Mouse (Mus musculus) NIH3T3 (cell line): Measurements from ENCODE around the gene Dennd6a.
"Not testable (repeated sequence)": the region's sequence is repeated elsewhere in the genome, so short reads cannot be mapped to it uniquely, and the experiment has no call there.

Source experiments
- DNase-seq: peaks from one replicate; pipeline ENCODE4 v3.0.0-alpha.2; 2012; ENCODE audit warnings: low read depth

Gene Dennd6a

DNA sequence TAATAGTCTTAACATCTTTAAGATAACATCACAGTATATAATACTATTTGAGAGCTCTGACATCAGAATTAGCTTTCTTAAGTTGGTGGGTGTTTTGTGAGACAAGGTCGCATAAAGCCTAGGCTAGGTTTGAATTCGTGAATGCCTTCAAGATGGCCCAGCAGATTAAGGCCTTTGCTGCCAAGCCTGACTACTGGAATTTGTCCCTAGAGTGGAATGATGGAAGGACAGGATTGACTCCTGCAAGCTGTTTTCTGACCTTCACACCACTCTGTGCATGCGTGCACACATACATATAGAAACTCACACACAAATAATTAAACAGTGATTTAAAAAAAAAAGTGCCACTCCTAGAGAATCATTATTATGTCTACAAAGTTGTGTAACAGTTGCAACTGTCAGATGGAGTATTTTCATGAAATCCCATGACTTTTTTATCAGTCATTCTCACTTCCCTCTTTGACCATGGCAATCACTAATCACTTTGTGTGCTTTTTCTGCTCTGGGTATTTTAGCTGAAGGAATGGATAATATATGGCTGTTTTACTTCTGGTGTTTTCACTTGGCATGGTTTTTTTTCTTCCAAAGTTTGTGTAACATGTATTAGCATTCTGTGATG, 69.5 kb downstream of the Dennd6a start:
- DNase-seq, result no peak

DNA sequence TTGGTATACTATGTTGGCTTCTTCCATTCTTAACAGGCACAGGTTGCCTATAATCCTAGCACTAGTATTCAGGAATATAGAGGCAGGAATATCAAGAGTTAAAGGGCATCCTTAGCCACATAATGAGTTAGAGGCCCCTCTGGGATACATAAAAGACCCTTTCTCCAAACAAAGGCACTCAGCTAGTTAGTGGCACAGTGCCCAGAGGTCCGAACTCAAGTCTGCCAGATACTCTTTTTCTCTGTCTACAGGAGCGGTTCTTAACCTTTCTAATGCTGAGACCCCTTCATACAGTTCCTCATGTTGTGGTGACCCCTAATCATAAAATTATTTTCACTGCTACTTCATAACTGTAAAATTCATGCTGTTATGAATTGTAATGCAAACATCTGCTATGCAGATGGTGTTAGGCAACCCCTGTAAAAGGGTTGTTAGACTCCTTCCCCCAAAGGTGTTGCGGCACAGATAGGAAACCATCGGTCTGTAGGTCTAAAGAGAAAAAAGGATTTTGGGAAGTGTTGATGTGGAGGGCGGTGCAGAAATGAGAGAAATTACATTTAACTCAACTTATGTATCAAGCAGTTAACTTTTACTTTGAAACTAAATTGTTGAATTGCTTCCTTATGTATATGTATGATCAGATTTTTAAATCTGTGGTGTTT, 72.5 kb downstream of the Dennd6a start:
- DNase-seq, result no peak

DNA sequence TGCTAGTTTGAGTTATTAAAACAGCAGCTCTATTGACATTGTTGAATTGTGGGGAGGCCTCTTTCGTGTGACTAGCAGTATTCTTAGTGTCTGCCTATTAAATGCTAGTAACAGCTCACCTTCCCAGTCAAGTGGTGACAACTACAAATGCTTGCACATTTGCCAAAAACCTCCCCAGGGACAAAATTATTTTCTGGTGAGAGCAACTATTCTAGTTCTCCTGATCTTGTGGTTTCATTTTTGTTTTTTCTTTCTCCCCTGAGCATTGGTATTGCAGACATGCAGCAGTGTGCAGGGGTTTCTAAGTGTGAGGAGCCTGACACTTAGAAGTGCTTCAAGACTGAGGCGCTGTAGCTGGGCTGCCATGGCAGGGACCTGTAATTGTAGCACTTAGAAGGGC, 74.2 kb downstream of the Dennd6a start:
- peak; percentile 44 for DNase-seq

DNA sequence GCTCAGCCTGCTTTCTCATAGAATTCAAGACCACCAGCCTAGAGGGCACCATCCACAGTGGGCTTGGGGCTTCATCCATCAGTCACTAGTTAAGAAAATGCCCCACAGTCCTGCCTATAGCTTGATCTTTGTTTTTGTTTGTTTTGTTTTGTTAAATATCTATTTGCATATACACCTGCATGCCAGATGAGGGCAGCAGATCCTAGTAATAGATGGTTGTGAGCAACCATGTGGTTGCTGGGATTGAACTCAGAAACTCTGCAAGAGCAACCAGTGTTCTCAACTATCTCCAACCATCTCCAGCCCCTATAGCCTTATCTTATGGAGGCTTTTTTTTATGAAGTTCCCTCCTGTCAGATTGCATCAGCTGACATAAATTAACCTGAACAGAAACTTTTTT, 78.2 kb downstream of the Dennd6a start:
- peak; percentile 50 for DNase-seq

DNA sequence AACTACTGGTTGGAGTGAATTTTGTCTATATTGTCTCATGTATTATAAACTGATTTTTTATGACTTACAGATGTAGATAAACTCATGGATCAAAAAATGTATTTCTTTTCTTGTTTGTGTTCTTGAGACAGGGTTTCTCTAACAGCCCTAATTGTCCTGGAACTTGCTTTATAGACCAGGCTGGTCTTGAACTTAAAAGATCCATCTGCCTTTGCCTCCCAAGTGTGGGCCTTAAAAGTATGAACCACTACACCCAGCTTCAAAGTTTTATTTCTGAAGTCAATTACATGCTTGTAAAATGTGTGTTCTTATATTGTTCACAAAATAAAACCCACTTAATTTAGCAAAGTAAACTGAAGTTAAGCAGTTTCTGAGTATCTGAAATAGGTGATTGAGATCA, 84.5 kb downstream of the Dennd6a start:
- DNase-seq, result no peak

DNA sequence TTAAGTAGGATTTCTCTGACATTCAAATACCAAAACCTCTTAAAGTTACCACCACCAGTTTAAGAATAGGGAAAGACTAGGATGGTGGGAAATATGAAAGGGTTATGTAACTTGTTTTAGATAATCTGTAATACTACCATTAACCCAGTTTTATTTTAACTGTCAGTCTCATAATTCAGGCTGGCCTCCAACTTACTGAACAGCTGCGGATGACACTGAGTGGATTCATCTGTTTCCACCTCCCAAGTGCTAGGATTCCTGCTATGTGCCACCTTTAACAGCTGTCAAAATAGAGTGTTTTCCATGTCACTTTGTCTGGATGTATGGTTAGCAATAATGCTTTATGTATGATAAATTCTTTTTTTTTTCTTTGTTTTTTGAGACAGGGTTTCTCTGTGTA, 86.6 kb downstream of the Dennd6a start:
- DNase-seq, result no peak

DNA sequence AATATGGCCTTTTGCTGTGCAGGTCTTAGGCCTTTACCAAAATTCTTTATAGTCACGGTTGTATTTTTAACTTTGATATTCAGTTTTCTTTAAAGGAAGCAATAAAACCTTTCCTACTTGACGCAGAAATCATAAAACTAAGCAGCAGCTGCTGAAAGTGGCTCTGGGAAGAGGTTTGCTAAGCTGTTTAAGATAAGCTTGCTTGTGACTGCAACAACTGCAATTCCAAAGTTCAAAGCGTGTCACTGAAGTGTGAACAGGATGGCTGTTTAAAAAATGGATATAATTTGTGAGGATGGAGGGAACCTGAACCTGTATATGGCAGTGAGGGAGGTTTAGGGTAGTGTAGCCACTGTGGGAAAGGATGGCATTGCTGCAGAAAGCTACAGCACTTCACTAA, 88.4 kb downstream of the Dennd6a start:
- DNase-seq, result no peak

DNA sequence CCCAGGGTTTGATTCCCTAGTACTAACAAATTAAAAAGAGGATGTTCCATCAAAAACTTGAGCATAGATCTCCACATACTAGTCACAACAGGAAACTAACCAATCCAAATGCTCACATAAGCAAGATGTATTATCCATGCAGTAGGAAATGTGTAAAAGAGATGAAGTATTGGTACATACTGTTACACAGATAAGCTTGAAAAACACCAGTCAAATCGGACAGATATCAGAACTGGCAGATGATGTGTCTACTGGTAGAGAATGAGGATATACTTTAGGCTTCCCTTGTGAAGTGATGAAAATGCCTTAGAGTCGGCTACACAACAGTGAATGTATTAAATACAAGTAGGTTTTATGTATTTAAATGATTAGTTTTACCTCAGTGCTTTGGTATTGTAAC, 88.8 kb downstream of the Dennd6a start:
- no peak for DNase-seq

DNA sequence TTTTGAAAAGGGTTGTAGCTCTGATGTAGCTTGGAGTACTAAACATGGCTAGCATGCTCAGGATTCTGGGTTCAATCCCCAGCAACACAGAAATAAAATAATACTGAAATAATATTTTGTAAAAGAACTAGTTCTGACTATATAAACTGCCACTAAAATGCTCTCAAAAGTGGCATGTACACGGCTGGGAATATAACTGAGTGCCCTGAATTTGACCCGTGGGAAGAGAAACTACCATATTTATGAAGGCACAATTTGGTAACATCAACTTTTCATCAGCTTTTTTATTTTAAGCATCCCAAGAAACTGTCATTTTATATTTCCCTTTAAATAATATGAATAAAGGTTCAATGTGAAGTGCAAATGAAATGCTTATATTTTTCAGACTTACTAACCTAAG, 90.2 kb downstream of the Dennd6a start:
- no peak for DNase-seq

DNA sequence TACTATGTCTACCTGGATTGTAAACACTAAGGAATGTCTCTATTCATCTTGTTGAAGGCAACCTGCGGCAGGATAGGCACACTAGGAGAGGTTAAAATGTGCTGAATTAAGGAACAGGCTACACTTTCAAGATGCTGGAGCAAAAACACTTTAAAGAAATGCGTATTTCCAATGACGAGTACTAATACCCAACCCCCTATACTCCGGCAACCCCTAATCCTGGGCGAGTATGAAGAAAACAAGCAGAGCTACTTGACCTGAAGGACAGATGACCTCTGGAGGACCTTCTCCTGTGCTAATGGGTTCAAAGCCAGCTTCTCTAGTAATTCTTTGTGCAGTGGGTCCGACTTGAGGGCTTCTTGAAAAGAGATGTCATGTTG, 94.3 kb downstream of the Dennd6a start:
- DNase-seq, result no peak

DNA sequence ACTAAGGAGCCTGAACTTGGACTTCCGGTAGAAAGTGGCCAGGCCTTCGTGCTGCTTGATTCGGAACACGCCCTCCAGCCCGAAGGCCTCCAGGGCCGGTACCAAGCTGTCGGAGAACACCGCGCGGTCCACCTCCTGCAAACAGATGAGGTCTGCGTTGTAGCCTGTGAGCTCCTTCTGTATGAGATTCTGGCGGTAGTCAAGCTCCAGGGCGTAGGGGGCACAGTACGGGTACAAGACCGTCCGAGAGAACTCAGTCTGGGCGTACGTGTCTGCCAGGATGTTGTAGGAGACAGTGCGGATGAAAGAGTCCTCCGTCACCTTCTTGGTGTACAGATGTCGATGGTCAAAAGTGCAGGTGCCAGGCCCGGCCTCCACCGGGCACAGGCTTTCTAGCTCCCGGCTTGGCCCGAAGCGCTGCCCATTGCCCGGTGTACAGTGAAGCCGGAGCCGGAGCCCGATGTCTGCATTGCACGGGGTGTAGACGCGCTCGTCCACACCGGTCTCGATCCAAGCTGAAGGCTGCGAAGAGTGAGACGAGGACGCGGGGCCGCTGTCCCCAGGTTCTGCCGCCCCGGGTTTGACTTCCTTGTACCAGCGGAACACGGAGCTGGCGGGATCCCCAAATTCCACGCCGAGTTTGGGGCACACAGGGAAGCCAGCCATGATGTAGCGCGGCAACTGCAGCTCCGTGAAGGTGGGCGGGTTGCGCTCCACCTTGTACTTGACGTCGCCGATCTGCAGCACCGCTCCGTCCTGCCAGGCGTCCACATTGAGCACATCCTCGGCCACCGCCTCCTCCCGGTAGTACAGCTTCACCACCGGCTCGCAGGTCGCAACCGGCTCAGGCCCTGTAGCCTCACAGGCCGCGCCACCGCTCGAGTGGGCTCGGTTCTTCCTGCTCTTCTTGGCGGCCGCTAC, 95.0 kb downstream of the Dennd6a start:
- peak; percentile 39 for DNase-seq

DNA sequence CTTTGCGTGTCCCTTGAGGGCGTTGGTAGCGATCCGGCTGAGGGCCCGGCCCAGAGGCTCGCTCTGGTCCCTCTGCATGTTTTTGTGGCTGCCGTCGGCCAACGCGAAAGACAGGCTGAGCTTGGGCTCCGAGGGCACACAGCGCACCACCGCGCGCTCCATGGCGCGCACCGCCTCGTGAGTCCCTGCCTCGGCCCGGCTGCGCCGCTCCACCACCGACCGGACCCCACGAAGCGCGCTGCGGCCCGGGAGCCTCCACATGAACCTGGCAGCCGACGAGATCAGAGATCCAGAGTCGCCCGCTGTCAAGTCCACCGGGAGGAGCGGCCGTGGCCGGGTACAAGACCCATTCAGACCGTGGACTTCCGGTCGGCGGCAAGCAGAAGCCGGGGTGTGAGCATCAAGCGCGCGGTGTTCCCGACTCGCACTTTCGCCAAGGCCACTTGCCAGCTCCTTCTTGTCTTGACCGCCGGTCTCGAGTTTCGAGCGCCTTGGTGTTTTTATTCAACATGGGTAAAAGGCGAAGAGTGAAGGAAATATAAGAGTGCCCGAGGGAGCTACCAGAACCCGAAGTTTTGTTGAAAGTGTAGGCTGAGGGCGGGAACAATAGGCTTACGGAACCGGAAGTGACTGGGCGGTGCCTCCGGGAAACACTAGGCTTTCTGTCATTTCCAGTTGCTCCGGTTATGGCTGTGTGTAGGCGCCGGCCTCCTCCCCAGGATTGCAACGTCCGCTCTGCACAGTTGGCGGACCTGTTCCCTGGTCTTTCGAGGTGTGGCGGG, 95.8 kb downstream of the Dennd6a start, which contains the start of gene Pde12:
Gene Pde12, minus strand, starts transcription at position 592 of the 782 bp plus-strand sequence.
- DNase-seq, result peak; percentile 90

DNA sequence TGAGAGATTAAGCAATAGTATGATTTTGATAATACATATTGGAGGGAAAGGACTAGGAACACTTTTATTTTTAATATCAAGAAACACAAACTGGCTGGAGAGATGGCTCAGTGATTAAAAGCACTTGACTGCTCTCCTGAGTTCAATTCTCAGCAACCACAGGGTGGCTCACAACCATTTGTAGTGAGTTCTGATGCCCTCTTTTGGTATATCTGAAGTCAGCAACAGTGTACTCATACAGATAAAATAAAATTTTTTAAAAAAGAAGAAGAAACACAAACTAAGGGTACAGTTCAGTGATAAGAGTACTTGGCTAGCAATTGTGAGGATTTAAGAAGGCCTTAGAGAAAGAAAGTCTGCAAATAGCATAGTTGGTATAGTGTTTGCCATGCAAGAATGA, 97.3 kb downstream of the Dennd6a start:
- DNase-seq, result peak; percentile 43

DNA sequence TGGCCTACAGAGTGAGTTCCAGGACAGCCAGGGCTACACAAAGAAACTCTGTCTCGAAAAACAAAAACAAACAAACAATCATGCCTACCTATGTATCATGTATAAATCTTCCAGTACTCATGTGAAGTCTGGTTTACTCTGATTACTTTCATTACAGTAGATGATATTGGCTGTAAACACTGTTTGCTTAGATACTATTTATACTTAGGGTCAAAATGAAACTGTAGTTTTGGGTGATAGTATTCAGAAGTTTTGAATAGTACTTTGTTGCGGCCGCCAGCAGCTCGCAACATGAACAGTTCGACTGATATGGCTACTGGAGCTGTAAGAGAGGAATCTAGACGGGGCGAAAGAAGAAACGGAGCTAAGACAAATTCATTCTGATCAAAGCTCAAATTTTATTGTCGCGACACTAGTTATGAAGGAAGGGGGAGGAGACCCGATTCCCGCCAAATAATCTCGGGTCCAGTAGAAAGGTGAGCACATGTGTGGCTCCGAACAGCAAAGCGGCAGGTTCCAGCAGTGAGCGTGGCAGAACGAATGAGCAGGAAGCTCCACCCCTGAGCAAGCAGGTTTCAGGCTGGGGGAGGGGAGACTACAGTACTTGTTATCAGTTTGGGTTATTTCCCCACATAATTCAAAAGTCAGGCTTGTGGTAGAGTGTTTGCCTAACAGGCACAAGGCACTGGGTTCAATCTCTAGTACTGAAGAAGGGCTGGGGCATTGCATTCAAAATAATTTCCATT, 98.4 kb downstream of the Dennd6a start:
- not testable (repeated sequence) for DNase-seq

DNA sequence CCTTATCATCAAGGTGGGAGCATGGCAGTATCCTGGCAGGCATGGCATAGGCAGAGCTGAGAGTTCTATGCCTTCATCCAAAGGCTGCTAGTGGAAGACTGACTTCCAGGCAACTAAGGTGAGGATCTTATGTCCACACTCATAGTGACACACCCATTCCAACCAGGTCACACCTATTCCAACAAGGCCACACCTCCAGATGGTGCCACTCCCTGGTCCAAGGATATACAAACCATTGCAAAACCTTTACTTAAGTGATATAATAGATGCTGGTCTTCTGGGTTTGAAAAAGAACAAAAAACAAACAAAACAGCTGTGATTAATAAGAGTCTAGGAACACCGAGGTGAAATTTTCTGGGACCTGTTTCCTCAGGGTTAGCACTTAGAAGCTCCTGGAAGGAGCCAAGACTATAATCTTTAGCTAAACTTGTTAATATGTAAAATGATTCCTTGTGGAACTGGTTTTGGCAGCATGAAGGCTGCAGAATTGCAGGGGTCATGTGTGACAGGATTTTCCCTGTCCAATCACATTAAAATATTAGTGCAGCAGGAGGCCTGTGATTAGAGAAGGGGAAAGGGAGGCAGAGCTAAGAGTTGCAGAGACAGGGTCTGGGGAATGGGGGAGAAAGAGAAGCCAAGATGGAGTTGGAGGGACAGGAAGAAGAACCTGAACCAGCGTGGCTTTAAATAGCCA, 101.0 kb downstream of the Dennd6a start:
- not testable (repeated sequence) for DNase-seq

DNA sequence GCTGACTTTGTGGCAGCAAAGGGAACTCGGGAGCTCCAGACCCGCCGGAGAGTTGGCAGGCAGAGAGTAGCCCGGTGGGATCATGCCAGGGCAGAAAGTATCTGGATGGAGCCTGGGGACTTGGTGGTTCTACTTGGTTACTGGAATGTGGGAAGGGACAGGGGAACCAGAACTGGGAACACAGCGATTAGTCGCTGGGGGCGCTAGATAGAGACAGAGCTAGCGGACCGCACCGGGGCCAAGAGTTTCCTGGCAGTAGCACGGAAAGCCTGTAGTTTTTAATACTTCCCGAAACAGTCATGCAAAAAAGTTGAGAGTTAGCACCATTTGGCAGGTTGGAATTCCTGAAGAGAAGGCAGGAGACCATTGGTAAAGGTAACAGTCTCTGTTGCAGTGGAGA, 101.7 kb downstream of the Dennd6a start:
- DNase-seq, result no peak

DNA sequence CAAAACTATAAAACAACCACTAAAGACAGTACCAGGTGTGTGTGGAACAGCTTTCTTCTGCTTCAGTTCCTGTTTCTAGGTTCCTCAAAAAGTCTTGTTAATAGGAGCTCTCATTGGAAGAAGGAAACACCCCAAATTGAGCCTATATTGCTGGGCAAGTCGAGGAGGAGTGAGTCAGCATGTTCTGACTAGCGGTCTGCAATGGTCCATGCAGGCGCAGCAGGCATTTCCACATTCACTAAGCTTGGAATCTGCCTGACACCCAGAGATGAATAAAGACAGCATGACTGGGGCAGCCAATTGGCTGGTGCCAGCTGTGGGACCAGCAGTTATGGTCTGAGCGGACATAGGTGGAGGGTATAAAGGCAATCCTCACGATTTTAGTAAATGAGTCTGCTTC, 102.1 kb downstream of the Dennd6a start:
- DNase-seq, result no peak
